Mouse (Mus musculus) stomach, embryonic 16.5 days (tissue): ENCODE data around the gene Araf. TPM values are rescaled to one million over a fixed set of nuclear protein-coding genes. Genes with fewer than 3 reads are reported as not detected.

ENCODE experiments used
- ATAC-seq: fragments of 200-750 bp; cut with Nextera tagmentation; 2 replicates; pipeline ENCODE4 v1.8.0; 2017; ENCODE audit warnings: moderate number of reproducible peaks, moderate TSS enrichment; ENCODE audit not compliant: insufficient read depth, low FRiP score
- H3K27ac ChIP-seq: fragments of 300-500 bp; sonication (generic); 2 replicates; pipeline ENCODE4 v1.5.1; 2014; ENCODE audit warnings: low read length
- H3K27me3 ChIP-seq: fragments of 300-500 bp; sonication (generic); 2 replicates; pipeline ENCODE4 v1.6.1; 2014; ENCODE audit warnings: low read length, control low read depth, mixed read lengths; ENCODE audit not compliant: control insufficient read depth, insufficient read depth
- H3K36me3 ChIP-seq: fragments of 300-500 bp; sonication (generic); 2 replicates; pipeline ENCODE4 v1.6.1; 2014; ENCODE audit warnings: low read length; ENCODE audit not compliant: control insufficient read depth, insufficient read depth
- H3K4me1 ChIP-seq: fragments of 300-500 bp; sonication (generic); 2 replicates; pipeline ENCODE4 v1.6.1; 2014; ENCODE audit warnings: low read length, control low read depth, mixed read lengths; ENCODE audit not compliant: control insufficient read depth, insufficient read depth
- H3K4me2 ChIP-seq: fragments of 300-500 bp; sonication (generic); 2 replicates; pipeline ENCODE4 v1.6.1; 2014; ENCODE audit warnings: low read depth, low read length, mixed read lengths
- H3K4me3 ChIP-seq: fragments of 300-500 bp; sonication (generic); replicated peaks from 2 replicates; pipeline ENCODE4 v1.5.1; 2014; ENCODE audit warnings: mild to moderate bottlenecking, low read length
- H3K9ac ChIP-seq: fragments of 300-500 bp; sonication (generic); 2 replicates; pipeline ENCODE4 v1.6.1; 2014; ENCODE audit warnings: low read length
- H3K9me3 ChIP-seq: fragments of 300-500 bp; sonication (generic); replicated peaks from 2 replicates; pipeline ENCODE4 v1.6.1; 2016; ENCODE audit warnings: low read length, control low read depth; ENCODE audit not compliant: control insufficient read depth
- WGBS: fragments of 180-500 bp; shearing (Covaris S2); extraction: QIAGEN DNeasy Blood & Tissue Kit; methylation state at CpG from one replicate; pipeline ENCODE4 v1.1.7; 2014; 5-methylcytosine and 5-hydroxymethylcytosine counted together
- polyA plus RNA-seq: library from polyadenylated mRNA; unstranded; fragments of >200 nt; fragmentation: Nextera tagmentation; extraction: Ambion mirVana; gene quantifications from 2 replicates; pipeline ENCODE4 v1.2.1, GENCODE M21; 2015

Araf gene
- polyA plus RNA-seq, 1 experiment from 2014 or later: 121 TPM

- peak; percentile 16; the same call in 1 of the 2 replicates for ATAC-seq
- H3K4me1 ChIP-seq: peaks cover 4% of the 10 kb centered on the region; the same call in 1 of the 2 replicates
- peak overlapping the region; percentile 39 for H3K4me3 ChIP-seq
- no peaks in the 10 kb centered on the region for H3K36me3 ChIP-seq
- peak overlapping the region; percentile 57 for H3K4me2 ChIP-seq
- peak overlapping the region; percentile 19 for H3K27ac ChIP-seq
- no peaks in the 10 kb centered on the region for H3K9me3 ChIP-seq
- H3K27me3 ChIP-seq: no peaks in the 10 kb centered on the region
- peak overlapping the region; percentile 62 for H3K9ac ChIP-seq
- WGBS: 46% methylated on average over 8 of the region's 8 CpGs
These were observed 22.3 kb downstream of the Araf start for GRCm38 (mm10) chrX:20819708-20820426.

GRCm38 (mm10) chrX:20828934-20829333 lies 31.3 kb downstream of the Araf start:
- Histone ChIP-seq H3K36me3 (no peaks in the 10 kb centered on the region), H3K4me2 (no peak overlapping the region), H3K4me1 (no peaks in the 10 kb centered on the region), H3K27ac (no peak overlapping the region), H3K4me3 (no peak overlapping the region), H3K9me3 (no peaks in the 10 kb centered on the region), H3K9ac (no peak overlapping the region), H3K27me3 (no peaks in the 10 kb centered on the region)
- peak; percentile 88; the same call in 1 of the 2 replicates for ATAC-seq
- 13% methylated on average over 5 of the region's 5 CpGs for WGBS

- no peak overlapping the region for H3K27ac ChIP-seq
- WGBS: 83% methylated on average over 3 of the region's 3 CpGs
These were observed 49.6 kb downstream of the Araf start for GRCm38 (mm10) chrX:20847232-20847631.

GRCm38 (mm10) chrX:20847816-20848215 lies 50.2 kb downstream of the Araf start:
- Histone ChIP-seq H3K9me3 (no peaks in the 10 kb centered on the region), H3K27ac (peak overlapping the region; percentile 51), H3K4me2 (peak overlapping the region; percentile 40; the same call in 1 of the 2 replicates), H3K27me3 (no peaks in the 10 kb centered on the region), H3K36me3 (no peaks in the 10 kb centered on the region), H3K9ac (no peak overlapping the region; the same call in 1 of the 2 replicates), H3K4me3 (peak overlapping the region; percentile 68), H3K4me1 (no peaks in the 10 kb centered on the region)
- WGBS: 14% methylated on average over 2 of the region's 2 CpGs
- ATAC-seq: peak; percentile 14; the same call in 1 of the 2 replicates

More at GRCm38 (mm10) chrX:20847232-20847631, 49.6 kb downstream of the Araf start:
- ATAC-seq: no peak
- no peaks in the 10 kb centered on the region for H3K4me1 ChIP-seq
- H3K9ac ChIP-seq: no peak overlapping the region
- no peak overlapping the region for H3K4me2 ChIP-seq
- H3K9me3 ChIP-seq: no peaks in the 10 kb centered on the region
- H3K36me3 ChIP-seq: no peaks in the 10 kb centered on the region
- no peaks in the 10 kb centered on the region for H3K27me3 ChIP-seq
- H3K4me3 ChIP-seq: no peak overlapping the region

DNA sequence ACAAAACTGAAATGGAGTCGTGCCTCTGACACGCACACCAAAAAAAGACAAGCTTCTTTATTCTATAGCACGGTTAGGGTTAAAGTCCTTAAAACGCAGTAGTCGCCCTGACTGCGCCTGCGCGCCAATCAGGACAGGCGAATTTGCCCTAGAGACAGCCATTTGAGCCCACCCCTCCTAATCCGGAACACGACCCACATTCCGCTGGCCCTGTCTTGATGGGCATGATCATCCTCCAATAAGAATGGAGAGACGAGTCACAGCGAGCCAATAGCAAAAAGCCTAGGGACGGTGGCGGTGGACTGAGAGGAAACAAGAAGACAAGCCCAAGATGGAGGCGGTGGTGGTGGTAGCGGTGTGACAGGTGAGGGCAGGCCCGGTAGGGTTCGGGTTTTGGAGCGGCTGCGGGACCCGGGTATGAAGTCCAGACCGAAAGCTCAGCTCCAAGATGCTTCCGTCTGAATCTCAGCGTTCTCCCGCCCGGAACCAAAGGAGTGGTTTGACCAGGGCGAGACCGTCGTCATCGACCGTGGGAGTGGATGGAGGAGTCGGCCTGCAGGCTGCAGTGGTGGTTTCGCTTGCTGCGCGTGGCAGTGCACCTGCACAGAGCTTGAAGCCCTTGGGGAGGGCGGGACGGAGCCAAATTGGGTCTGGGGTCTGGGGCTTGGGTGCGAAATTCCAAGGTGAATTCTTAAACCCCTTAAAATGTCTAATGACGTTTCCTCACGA lies 50.8 kb downstream of the Araf start:
- H3K9ac ChIP-seq: peak overlapping the region; percentile 71
- 14% methylated on average over 42 of the region's 42 CpGs for WGBS
- no peaks in the 10 kb centered on the region for H3K27me3 ChIP-seq
- peak overlapping the region; percentile 51 for H3K27ac ChIP-seq
- H3K36me3 ChIP-seq: no peaks in the 10 kb centered on the region
- no peaks in the 10 kb centered on the region for H3K9me3 ChIP-seq
- H3K4me2 ChIP-seq: peak overlapping the region; percentile 65
- H3K4me1 ChIP-seq: no peaks in the 10 kb centered on the region
- peak; percentile 98 for ATAC-seq
- peak overlapping the region; percentile 68 for H3K4me3 ChIP-seq

GRCm38 (mm10) chrX:20853794-20854193 lies 56.2 kb downstream of the Araf start:
- Histone ChIP-seq H3K27ac (no peak overlapping the region), H3K27me3 (no peaks in the 10 kb centered on the region), H3K4me2 (no peak overlapping the region), H3K4me3 (no peak overlapping the region), H3K36me3 (peaks cover 6% of the 10 kb centered on the region; the same call in 1 of the 2 replicates), H3K9ac (no peak overlapping the region), H3K9me3 (no peaks in the 10 kb centered on the region), H3K4me1 (no peaks in the 10 kb centered on the region)
- no peak for ATAC-seq
- 92% methylated on average over 7 of the region's 7 CpGs for WGBS

DNA sequence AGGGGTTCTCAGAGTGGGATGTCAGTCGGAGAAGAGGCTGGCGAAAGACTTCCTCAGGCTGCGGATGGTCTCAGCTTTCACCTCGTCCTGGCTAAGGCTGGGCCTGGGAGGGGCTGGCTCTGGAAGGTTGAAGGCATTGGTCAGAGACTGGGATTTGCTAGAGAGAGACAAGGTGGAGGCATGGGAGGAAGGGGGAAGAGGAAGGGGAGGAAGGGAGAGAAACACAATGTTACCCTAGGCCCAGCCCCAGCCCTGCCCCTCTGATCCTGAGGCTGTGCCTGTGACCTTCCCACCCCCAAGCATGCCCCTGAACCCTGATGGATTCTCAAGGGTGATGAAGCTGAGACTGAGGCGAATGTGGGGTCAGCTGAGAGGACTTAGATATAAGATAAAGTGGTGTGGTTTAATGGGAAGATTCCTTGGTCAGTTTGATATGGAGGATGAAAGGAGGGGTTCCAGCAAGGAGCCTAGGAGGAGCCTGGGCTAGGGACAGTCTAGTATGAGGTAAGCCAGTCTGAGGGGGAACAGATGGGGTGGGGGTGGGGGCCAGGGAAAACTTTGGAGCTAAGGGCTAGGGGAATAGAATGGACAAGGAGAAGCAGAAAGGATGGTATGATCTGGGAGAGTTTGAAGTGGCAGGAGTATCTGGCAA lies 64.0 kb downstream of the Araf start:
- 48% methylated on average over 5 of the region's 5 CpGs for WGBS
- Histone ChIP-seq H3K4me1 (peaks cover 3% of the 10 kb centered on the region; the same call in 1 of the 2 replicates), H3K9ac (no peak overlapping the region), H3K27ac (no peak overlapping the region), H3K27me3 (no peaks in the 10 kb centered on the region), H3K9me3 (no peaks in the 10 kb centered on the region; the same call in 1 of the 2 replicates), H3K4me2 (no peak overlapping the region), H3K36me3 (peaks cover 6% of the 10 kb centered on the region; the same call in 1 of the 2 replicates), H3K4me3 (no peak overlapping the region)
- no peak for ATAC-seq

DNA sequence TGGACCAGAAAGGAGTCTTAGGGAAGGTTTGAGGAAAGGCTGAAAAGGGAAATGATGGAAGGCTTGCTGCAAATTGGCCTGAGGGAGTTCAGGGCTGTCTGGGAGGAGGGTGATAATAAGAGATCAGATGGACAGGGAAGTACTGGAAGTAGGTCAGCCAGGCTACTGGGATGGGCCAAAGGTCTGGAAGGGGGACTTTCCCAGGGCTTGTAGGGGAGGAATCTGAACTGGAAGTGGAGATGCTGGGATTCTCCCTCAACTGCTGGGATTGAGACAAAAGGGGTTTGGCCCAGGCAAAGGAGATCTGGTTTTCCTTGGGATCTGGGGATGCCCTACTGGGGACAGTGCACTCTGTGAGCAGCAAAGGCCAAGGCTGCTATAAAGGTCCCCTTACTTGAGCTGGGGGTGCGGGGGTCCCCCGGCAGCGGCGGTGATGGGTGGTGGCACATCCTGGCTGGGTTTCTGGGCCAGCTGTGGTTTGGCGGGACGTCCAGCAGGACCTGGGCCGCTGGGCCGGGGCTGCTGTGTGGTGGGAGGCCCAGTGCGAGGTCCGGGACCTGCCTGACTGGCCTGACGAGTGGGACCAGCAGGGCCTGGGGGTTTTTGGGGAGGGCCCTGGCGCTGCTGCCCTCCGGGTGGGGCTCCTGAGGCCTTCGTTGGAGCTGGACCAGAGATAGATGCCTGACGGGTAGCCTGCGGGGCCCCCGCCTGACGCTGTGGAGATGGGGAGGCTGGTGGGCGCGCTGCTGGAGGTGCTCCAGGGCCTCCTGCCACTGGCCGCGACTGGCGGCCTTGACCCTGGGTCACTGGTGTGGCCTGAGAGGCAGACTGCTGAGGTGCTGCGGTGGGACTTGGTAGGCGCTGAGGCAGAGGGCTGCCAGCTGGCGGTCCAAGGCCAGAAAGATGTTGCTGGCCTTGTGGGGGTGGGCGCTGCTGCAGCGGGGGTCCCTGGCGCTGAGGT lies 64.8 kb downstream of the Araf start:
- Histone ChIP-seq H3K27ac (no peak overlapping the region), H3K4me2 (peak overlapping the region; percentile 19; the same call in 1 of the 2 replicates), H3K36me3 (peaks cover 6% of the 10 kb centered on the region; the same call in 1 of the 2 replicates), H3K9ac (no peak overlapping the region), H3K9me3 (no peaks in the 10 kb centered on the region; the same call in 1 of the 2 replicates), H3K4me3 (no peak overlapping the region), H3K27me3 (no peaks in the 10 kb centered on the region), H3K4me1 (peaks cover 3% of the 10 kb centered on the region; the same call in 1 of the 2 replicates)
- 26% methylated on average over 23 of the region's 29 CpGs for WGBS
- ATAC-seq: no peak; the same call in none of the 2 replicates
